Mouse (Mus musculus) stomach, postnatal 0 days (tissue): ENCODE results near the gene Gna12.
A peak's percentile ranks its signal among the peaks of the same experiment; 100 is the strongest.

ENCODE experiments used
- CTCF ChIP-seq: IDR thresholded peaks from 2 replicates; pipeline ENCODE4 v1.5.1; 2016; ENCODE audit warnings: antibody characterized with exemption, low read depth, mild to moderate bottlenecking, moderate library complexity
- EP300 ChIP-seq: optimal IDR thresholded peaks from 2 replicates; pipeline ENCODE3; 2016; ENCODE audit warnings: antibody characterized with exemption

DNA sequence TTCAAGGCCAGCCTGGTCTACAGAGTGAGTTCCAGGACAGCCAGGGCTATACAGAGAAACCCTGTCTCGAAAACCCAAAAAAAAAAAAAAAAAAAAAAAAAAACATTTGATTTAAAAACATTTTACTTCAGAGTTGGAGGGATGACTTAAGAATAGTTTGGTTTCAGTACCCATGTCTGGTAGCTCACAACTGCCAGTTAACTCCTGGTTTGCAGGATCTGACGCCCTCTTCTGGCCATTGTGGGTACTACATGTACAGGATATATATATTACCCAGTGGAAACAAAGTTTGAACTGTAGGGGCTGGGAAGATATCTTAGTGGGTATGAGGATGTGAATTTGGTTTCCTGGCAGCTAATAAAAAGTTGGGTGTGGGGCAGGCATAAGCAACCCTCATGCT, 79.3 kb downstream of the Gna12 start:
- TF ChIP-seq CTCF (peak; percentile 69), EP300 (no peak)
